Mouse (Mus musculus) MEL (cell line): ENCODE results near the gene Kif7.

Source experiments
- CTCF ChIP-seq, 3 experiments: IDR thresholded peaks in 2 of 3; conservative IDR thresholded peaks in 1 of 3; 2 replicates each; pipeline ENCODE4 v1.5.1; 2011 to 2012; ENCODE audit warnings: low read length in 3 of 3, low read depth in 2 of 3, mild to moderate bottlenecking in 2 of 3, improper control_type of control experiment in 1 of 3, inconsistent platforms in 1 of 3, mixed read lengths in 1 of 3, moderate library complexity in 1 of 3; ENCODE audit not compliant: control insufficient read depth in 1 of 3, insufficient read depth in 1 of 3, poor library complexity in 1 of 3, severe bottlenecking in 1 of 3
- MAX ChIP-seq: IDR thresholded peaks from 2 replicates; pipeline ENCODE4 v1.6.1; 2011; ENCODE audit warnings: low read length, improper control_type of control experiment
- POLR2A ChIP-seq, 2 experiments: IDR thresholded peaks; 2 replicates each; pipeline ENCODE4 v1.6.1; 2011 to 2012; ENCODE audit warnings: low read length in 2 of 2, mild to moderate bottlenecking in 2 of 2, control low read depth in 1 of 2, improper control_type of control experiment in 1 of 2, low read depth in 1 of 2, moderate library complexity in 1 of 2; ENCODE audit not compliant: control insufficient read depth in 1 of 2, insufficient read depth in 1 of 2, poor library complexity in 1 of 2
- POLR2AphosphoS2 ChIP-seq: IDR thresholded peaks from 2 replicates; pipeline ENCODE4 v1.6.1; 2011; ENCODE audit warnings: low read length, improper control_type of control experiment
- TCF12 ChIP-seq: IDR thresholded peaks from 2 replicates; pipeline ENCODE4 v1.6.1; 2014; ENCODE audit warnings: low read depth, mild to moderate bottlenecking, inconsistent platforms, low read length, improper control_type of control experiment, moderate library complexity
- USF2 ChIP-seq, 2 experiments: IDR thresholded peaks; 2 replicates each; pipeline ENCODE4 v1.6.1; 2011 to 2012; ENCODE audit warnings: improper control_type of control experiment in 2 of 2, low read length in 2 of 2, borderline replicate concordance in 1 of 2, inconsistent platforms in 1 of 2, low read depth in 1 of 2, mild to moderate bottlenecking in 1 of 2; ENCODE audit not compliant: insufficient read depth in 1 of 2
- ZC3H11A ChIP-seq: IDR thresholded peaks from 2 replicates; pipeline ENCODE4 v1.6.1; 2012; ENCODE audit warnings: low read depth, mild to moderate bottlenecking, inconsistent platforms, low read length, improper control_type of control experiment

DNA sequence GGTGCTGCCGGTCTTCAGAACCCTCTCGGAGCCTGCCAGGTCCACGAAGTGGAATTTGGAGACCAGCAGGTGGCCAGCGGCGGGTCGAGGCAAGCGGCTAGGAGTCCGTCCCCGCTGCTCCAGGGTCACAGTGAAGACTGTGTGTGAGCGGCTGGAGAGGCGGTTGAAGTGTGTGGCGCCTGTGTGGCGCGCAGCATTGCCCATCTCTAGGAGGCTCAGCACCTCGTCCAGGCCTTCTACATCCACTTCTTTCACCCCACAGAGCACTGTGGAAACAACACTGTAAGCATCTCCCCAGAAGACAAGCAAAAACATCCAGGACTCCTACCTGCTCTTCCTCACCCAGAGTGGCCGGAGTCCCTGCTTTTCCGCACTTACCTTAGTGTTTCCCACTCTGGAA lies 4.7 kb downstream of the Kif7 start:
- no peak for TF ChIP-seq USF2 (IDR thresholded peaks at IDR 0.05; ENCODE audit: borderline replicate concordance in 1 of 2, insufficient read depth in 1 of 2, low read depth in 1 of 2, low read length in 2 of 2)
- TF ChIP-seq POLR2A (IDR thresholded peaks at IDR 0.05; ENCODE audit: control insufficient read depth in 1 of 2, insufficient read depth in 1 of 2, low read depth in 1 of 2, low read length in 2 of 2, poor library complexity in 1 of 2): no peak
- no peak for TF ChIP-seq CTCF (IDR thresholded peaks at IDR 0.05 in 2 of 3, conservative IDR thresholded peaks at IDR 0.05 in 1 of 3; ENCODE audit: control insufficient read depth in 1 of 3, insufficient read depth in 1 of 3, low read depth in 2 of 3, low read length in 3 of 3, poor library complexity in 1 of 3, severe bottlenecking in 1 of 3)
- TF ChIP-seq MAX: no peak
- TF ChIP-seq ZC3H11A: no peak
- TF ChIP-seq POLR2AphosphoS2: no peak
- no peak for TF ChIP-seq TCF12
